Comparison of ENCODE assay signal across 8 mouse cellular contexts in genomic region chr9:98979431-98980416, GRCm38 (mm10). TPM values are rescaled to one million over a fixed set of nuclear protein-coding genes. Genes with fewer than 3 reads are reported as not detected.
DNase-seq lines count a peak whose midpoint lies in the region; ATAC-seq lines count a peak whose summit lies in the region.

No protein-coding gene starts in this region.

- peak overlapping the region; percentile 54 for H3K4me2 ChIP-seq in embryonic facial prominence, embryonic 14.5 days (ENCODE audit: low read depth, low read length)
- H3K4me2 ChIP-seq in limb, embryonic 12.5 days = peak overlapping the region; percentile 63
- H3K4me2 ChIP-seq in midbrain, embryonic 15.5 days = peak overlapping the region; percentile 45

- peak overlapping the region; percentile 31 for H3K4me3 ChIP-seq in embryonic facial prominence, embryonic 14.5 days (ENCODE audit: low read depth, low read length)
- peak overlapping the region; percentile 36 for H3K4me3 ChIP-seq in limb, embryonic 12.5 days (replicated peaks)
- H3K4me3 ChIP-seq in midbrain, embryonic 15.5 days = peak overlapping the region; percentile 23

- peak; percentile 72; the same call in 1 of the 2 replicates for ATAC-seq in embryonic facial prominence, embryonic 14.5 days (ENCODE audit: low read depth)
- peak; percentile 34; the same call in 1 of the 2 replicates for ATAC-seq in limb, embryonic 12.5 days (ENCODE audit: insufficient number of reproducible peaks, insufficient read depth, low FRiP score, low TSS enrichment, low read depth)
- peak; percentile 76 for ATAC-seq in midbrain, embryonic 15.5 days (replicated peaks)

- no peaks in the 10 kb centered on the region for H3K36me3 ChIP-seq in embryonic facial prominence, embryonic 14.5 days (ENCODE audit: control insufficient read depth, insufficient read depth, low read length)
- no peaks in the 10 kb centered on the region for H3K36me3 ChIP-seq in limb, embryonic 12.5 days
- no peaks in the 10 kb centered on the region for H3K36me3 ChIP-seq in midbrain, embryonic 15.5 days (replicated peaks)

- peak overlapping the region; percentile 40; the same call in 1 of the 2 replicates for H3K9ac ChIP-seq in embryonic facial prominence, embryonic 14.5 days (ENCODE audit: low read depth, low read length)
- H3K9ac ChIP-seq in limb, embryonic 12.5 days (replicated peaks) = peak overlapping the region; percentile 19; the same call in 1 of the 2 replicates
- no peak overlapping the region for H3K9ac ChIP-seq in midbrain, embryonic 15.5 days

- WGBS in embryonic facial prominence, embryonic 14.5 days = 6% methylated on average over 29 of the region's 29 CpGs
- 5% methylated on average over 29 of the region's 29 CpGs for WGBS in limb, embryonic 12.5 days
- WGBS in midbrain, embryonic 15.5 days = 6% methylated on average over 29 of the region's 29 CpGs

- H3K27ac ChIP-seq in embryonic facial prominence, embryonic 14.5 days (replicated peaks; ENCODE audit: low read depth, low read length) = no peak overlapping the region
- no peak overlapping the region for H3K27ac ChIP-seq in limb, embryonic 12.5 days
- no peak overlapping the region for H3K27ac ChIP-seq in midbrain, embryonic 15.5 days

- no peaks in the 10 kb centered on the region for H3K9me3 ChIP-seq in embryonic facial prominence, embryonic 14.5 days (ENCODE audit: control insufficient read depth, low read length)
- no peaks in the 10 kb centered on the region for H3K9me3 ChIP-seq in limb, embryonic 12.5 days
- no peaks in the 10 kb centered on the region for H3K9me3 ChIP-seq in midbrain, embryonic 15.5 days

- H3K27me3 ChIP-seq in embryonic facial prominence, embryonic 14.5 days (replicated peaks; ENCODE audit: control insufficient read depth, insufficient read depth, low read length) = peaks cover 27% of the 10 kb centered on the region
- H3K27me3 ChIP-seq in limb, embryonic 12.5 days = peaks cover 36% of the 10 kb centered on the region
- H3K27me3 ChIP-seq in midbrain, embryonic 15.5 days (replicated peaks) = peaks cover 42% of the 10 kb centered on the region

- no peaks in the 10 kb centered on the region for H3K4me1 ChIP-seq in embryonic facial prominence, embryonic 14.5 days (ENCODE audit: control insufficient read depth, insufficient read depth, low read length)
- H3K4me1 ChIP-seq in limb, embryonic 12.5 days (replicated peaks) = peaks cover 8% of the 10 kb centered on the region
- peaks cover 4% of the 10 kb centered on the region; the same call in 1 of the 2 replicates for H3K4me1 ChIP-seq in midbrain, embryonic 15.5 days

- DNase-seq in 416B (ENCODE audit: low read depth) = peak; percentile 87
- DNase-seq in adrenal gland, postnatal 4 days (ENCODE audit: low spot score in 2 of 2) = peak; percentile 81 to 84
- peak; percentile 89 for DNase-seq in embryonic facial prominence, embryonic 14.5 days (ENCODE audit: low spot score)
- DNase-seq in heart, adult 8-10 months (ENCODE audit: low spot score) = peak; percentile 84
- DNase-seq in kidney, adult 8-10 months = peak; percentile 78 to 91
- DNase-seq in spleen, adult 18-20 months = peak; percentile 81 to 95

RNA-seq across cellular contexts. Expression of gene Faim, which starts 6.4 kb away (rescaled TPM):
- total RNA-seq in adrenal gland, postnatal 4 days (2021) = 10 to 100 TPM; 26.4 to 27.0 TPM
- polyA plus RNA-seq in embryonic facial prominence, embryonic 14.5 days (2014; fragmentation: Nextera tagmentation; extraction: Ambion mirVana) = 39.7 and 43.5 TPM in 2 replicates
- total RNA-seq in heart, adult 8-10 months (2022) = 1 to 10 TPM; 3.8 to 5.6 (median 4.3) TPM
- 51.2 and 53.5 TPM in 2 replicates for polyA plus RNA-seq in limb, embryonic 12.5 days (2016; fragmentation: Nextera tagmentation; extraction: Ambion mirVana)
- polyA plus RNA-seq in midbrain, embryonic 15.5 days (2015; fragmentation: Nextera tagmentation; extraction: Ambion mirVana) = 110 and 115 TPM in 2 replicates

RNA-seq across cellular contexts. Expression of gene Foxl2, which starts 24.6 kb away (rescaled TPM):
- not detected for total RNA-seq in adrenal gland, postnatal 4 days (2021)
- polyA plus RNA-seq in embryonic facial prominence, embryonic 14.5 days (2014; fragmentation: Nextera tagmentation; extraction: Ambion mirVana) = 1.0 and 1.5 TPM in 2 replicates
- not detected for total RNA-seq in heart, adult 8-10 months (2022)
- 0.06 TPM in 1 of 2 replicates, not detected in the other for polyA plus RNA-seq in limb, embryonic 12.5 days (2016; fragmentation: Nextera tagmentation; extraction: Ambion mirVana)
- polyA plus RNA-seq in midbrain, embryonic 15.5 days (2015; fragmentation: Nextera tagmentation; extraction: Ambion mirVana) = 0.61 and 0.75 TPM in 2 replicates

RNA-seq across cellular contexts. Expression of gene Gm1123, which starts 55.8 kb away (rescaled TPM):
- not detected for total RNA-seq in adrenal gland, postnatal 4 days (2021)
- polyA plus RNA-seq in embryonic facial prominence, embryonic 14.5 days (2014; fragmentation: Nextera tagmentation; extraction: Ambion mirVana) = not detected in 2 replicates
- not detected for total RNA-seq in heart, adult 8-10 months (2022)
- polyA plus RNA-seq in limb, embryonic 12.5 days (2016; fragmentation: Nextera tagmentation; extraction: Ambion mirVana) = not detected in 2 replicates
- 0.11 and 0.18 TPM in 2 replicates for polyA plus RNA-seq in midbrain, embryonic 15.5 days (2015; fragmentation: Nextera tagmentation; extraction: Ambion mirVana)
